Mouse (Mus musculus) ovary, postnatal 10 days (tissue): ENCODE data around the gene Klhl3.

Experiments
- DNase-seq: peaks from one replicate; pipeline ENCODE4 v3.0.0; 2022; ENCODE audit warnings: low spot score

Klhl3 gene

GRCm38 (mm10) chr13:58023726-58024453 lies 89.5 kb downstream of the Klhl3 start:
- DNase-seq: no peak

- no peak for DNase-seq
These were observed 90.3 kb downstream of the Klhl3 start for GRCm38 (mm10) chr13:58023001-58023560.

GRCm38 (mm10) chr13:58020428-58020827 lies 93.0 kb downstream of the Klhl3 start:
- DNase-seq: no peak

GRCm38 (mm10) chr13:58017298-58017697 lies 96.1 kb downstream of the Klhl3 start:
- DNase-seq: no peak

- peak; percentile 9 for DNase-seq
These were observed 101.1 kb downstream of the Klhl3 start for GRCm38 (mm10) chr13:58012067-58012925.

- DNase-seq: no peak
These were observed 101.9 kb downstream of the Klhl3 start for GRCm38 (mm10) chr13:58011526-58011925.

GRCm38 (mm10) chr13:58010416-58010815 lies 103.0 kb downstream of the Klhl3 start:
- DNase-seq: no peak

GRCm38 (mm10) chr13:58009275-58009674 lies 104.1 kb downstream of the Klhl3 start:
- DNase-seq: no peak

- DNase-seq: no peak
These were observed 105.4 kb downstream of the Klhl3 start for GRCm38 (mm10) chr13:58008038-58008364.

GRCm38 (mm10) chr13:58007256-58008037 lies 105.9 kb downstream of the Klhl3 start:
- no peak for DNase-seq

- no peak for DNase-seq
These were observed 111.6 kb downstream of the Klhl3 start for GRCm38 (mm10) chr13:58001792-58002191.

GRCm38 (mm10) chr13:57996536-57996935 lies 116.9 kb downstream of the Klhl3 start:
- no peak for DNase-seq

- no peak for DNase-seq
These were observed 117.5 kb downstream of the Klhl3 start for GRCm38 (mm10) chr13:57995864-57996263.

GRCm38 (mm10) chr13:57984637-57985036 lies 128.8 kb downstream of the Klhl3 start:
- DNase-seq: no peak

GRCm38 (mm10) chr13:57984163-57984562 lies 129.2 kb downstream of the Klhl3 start:
- no peak for DNase-seq

- no peak for DNase-seq
These were observed 130.1 kb downstream of the Klhl3 start for GRCm38 (mm10) chr13:57983330-57983729.

GRCm38 (mm10) chr13:57982904-57983303 lies 130.5 kb downstream of the Klhl3 start:
- DNase-seq: no peak

GRCm38 (mm10) chr13:57980679-57981078 lies 132.7 kb downstream of the Klhl3 start:
- no peak for DNase-seq

- DNase-seq: no peak
These were observed 133.3 kb downstream of the Klhl3 start for GRCm38 (mm10) chr13:57980071-57980470.

- DNase-seq: peak; percentile 3
These were observed 134.5 kb downstream of the Klhl3 start for GRCm38 (mm10) chr13:57978931-57979330.

- no peak for DNase-seq
These were observed 135.7 kb downstream of the Klhl3 start for GRCm38 (mm10) chr13:57977721-57978120.

- no peak for DNase-seq
These were observed 147.7 kb downstream of the Klhl3 start for GRCm38 (mm10) chr13:57965658-57966057.
